Mouse (Mus musculus) lung, postnatal 4 days (tissue): ENCODE measurements around the gene Cyct.

Source experiments
- DNase-seq, 2 experiments: peaks; one replicate each; pipeline ENCODE4 v3.0.0; 2021

Gene Cyct

GRCm38 (mm10) chr2:76334596-76334995, 25.7 kb downstream of the Cyct start:
- no peak for DNase-seq

- no peak for DNase-seq
Measured at GRCm38 (mm10) chr2:76332161-76332805, 28.0 kb downstream of the Cyct start.

- no peak for DNase-seq
Measured at GRCm38 (mm10) chr2:76330081-76330480, 30.2 kb downstream of the Cyct start.

GRCm38 (mm10) chr2:76326161-76326560, 34.1 kb downstream of the Cyct start:
- DNase-seq: no peak

GRCm38 (mm10) chr2:76324463-76324862, 35.8 kb downstream of the Cyct start:
- DNase-seq: no peak

GRCm38 (mm10) chr2:76323185-76323875, 36.9 kb downstream of the Cyct start:
- DNase-seq: no peak

- no peak for DNase-seq
Measured at GRCm38 (mm10) chr2:76320336-76320735, 39.9 kb downstream of the Cyct start.

GRCm38 (mm10) chr2:76319231-76319630, 41.0 kb downstream of the Cyct start:
- DNase-seq: no peak
